Mouse (Mus musculus) lung, embryonic 15.5 days (tissue): Measurements from ENCODE around the gene Fmnl2. TPM values are rescaled to one million over a fixed set of nuclear protein-coding genes. Genes with fewer than 3 reads are reported as not detected.

Experiments
- polyA plus RNA-seq: library from polyadenylated mRNA; unstranded; fragments of >200 nt; fragmentation: Nextera tagmentation; extraction: Ambion mirVana; gene quantifications from 2 replicates; pipeline ENCODE4 v1.2.1, GENCODE M21; 2015

Gene Fmnl2
- polyA plus RNA-seq, 1 experiment from 2014 or later, result 3.7 TPM

Other genes with a start within 250 kb of the Fmnl2 start
- gene Cacnb4, start 181.0 kb upstream of the Fmnl2 start, polyA plus RNA-seq, result 0.45 and 1.2 TPM in 2 replicates
- gene Stam2, start 115.6 kb upstream of the Fmnl2 start, polyA plus RNA-seq, result 32.7 and 39.6 TPM in 2 replicates